Mouse (Mus musculus) brain, embryonic 14.5 days (tissue): ENCODE measurements around the gene Cd79b.

Source experiments
- CTCF ChIP-seq: fragments of 200-500 bp; IDR thresholded peaks from 2 replicates; pipeline ENCODE4 v1.5.1; 2012; ENCODE audit warnings: inconsistent platforms, mild to moderate bottlenecking, moderate library complexity, borderline replicate concordance; ENCODE audit not compliant: insufficient read depth, insufficient read length; ENCODE audit errors: extremely low read depth
- POLR2A ChIP-seq: fragments of 200-500 bp; IDR thresholded peaks from 2 replicates; pipeline ENCODE4 v1.6.1; 2012; ENCODE audit warnings: mild to moderate bottlenecking, inconsistent platforms, borderline replicate concordance; ENCODE audit not compliant: poor library complexity, insufficient read depth, insufficient read length, severe bottlenecking; ENCODE audit errors: extremely low read depth

DNA sequence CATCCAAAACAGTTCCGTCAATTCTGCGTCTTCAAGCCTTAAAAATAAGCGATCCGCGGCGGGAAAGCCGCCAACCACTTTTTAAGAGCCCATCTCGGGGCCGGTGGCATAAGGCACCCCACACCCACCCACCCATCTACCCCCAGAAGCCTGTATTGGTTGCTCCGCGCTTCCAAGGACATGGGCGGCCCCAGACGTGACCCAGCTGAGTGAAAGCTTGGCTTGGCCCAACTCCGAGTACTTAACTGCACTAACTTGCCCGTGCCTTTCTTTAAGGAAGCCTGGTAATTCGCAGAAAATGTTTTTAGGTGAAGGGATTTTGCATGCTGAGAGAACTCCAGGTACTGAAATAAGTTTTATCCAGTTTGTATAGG, 41.3 kb downstream of the Cd79b start:
- no peak for TF ChIP-seq POLR2A
- TF ChIP-seq CTCF = no peak
